Mouse (Mus musculus): ENCODE data around the gene Trim72.

Gene Trim72

GRCm38 (mm10) chr7:128003688-128004087, at the start of gene Trim72:
Trim72 (plus strand) TSS chr7:128003949.
- no peak for DNase-seq

GRCm38 (mm10) chr7:127959364-127959763, 44.4 kb upstream of the Trim72 start:
- DNase-seq: no peak

- DNase-seq: no peak
These were observed 37.3 kb upstream of the Trim72 start for GRCm38 (mm10) chr7:127966371-127966918.

GRCm38 (mm10) chr7:127967004-127967921, 36.5 kb upstream of the Trim72 start, which contains the start of gene Fus:
Fus (plus strand) TSS chr7:127967457.
- DNase-seq: peak; percentile 96 to 97

GRCm38 (mm10) chr7:127967922-127968828, 35.6 kb upstream of the Trim72 start:
- peak; percentile 83 to 88 for DNase-seq

GRCm38 (mm10) chr7:127974413-127974930, 29.3 kb upstream of the Trim72 start:
- no peak for DNase-seq

GRCm38 (mm10) chr7:127978856-127979255, 24.9 kb upstream of the Trim72 start:
- DNase-seq: no peak

- DNase-seq: no peak
These were observed 23.1 kb upstream of the Trim72 start for GRCm38 (mm10) chr7:127980606-127981005.

- no peak for DNase-seq
These were observed 14.8 kb upstream of the Trim72 start for GRCm38 (mm10) chr7:127988904-127989303.

GRCm38 (mm10) chr7:127991643-127992487, 11.9 kb upstream of the Trim72 start:
- DNase-seq: peak; percentile 55 to 83

- no peak for DNase-seq
These were observed 11.0 kb upstream of the Trim72 start for GRCm38 (mm10) chr7:127992488-127993340.

- DNase-seq: peak; percentile 69
These were observed 10.3 kb upstream of the Trim72 start, which contains the start of gene Pycard for GRCm38 (mm10) chr7:127993341-127993977. Pycard (minus strand) TSS chr7:127993867.

- DNase-seq: no peak
These were observed 4.3 kb upstream of the Trim72 start for GRCm38 (mm10) chr7:127999436-127999835.

GRCm38 (mm10) chr7:128000068-128000950, 3.4 kb upstream of the Trim72 start:
- no peak for DNase-seq

- DNase-seq: no peak
These were observed 651 bp upstream of the Trim72 start for GRCm38 (mm10) chr7:128003098-128003497.

- no peak for DNase-seq
These were observed 369 bp downstream of the Trim72 start for GRCm38 (mm10) chr7:128004150-128004486.

GRCm38 (mm10) chr7:128004487-128005362, 976 bp downstream of the Trim72 start:
- DNase-seq: peak; percentile 40 to 55

- DNase-seq: no peak
These were observed 2.4 kb downstream of the Trim72 start for GRCm38 (mm10) chr7:128006193-128006592.

Data from lung, postnatal 4 days (tissue).